Mouse (Mus musculus) gastrocnemius, postnatal 36 days (tissue): ENCODE results near the gene Tmem165. TPM values are rescaled to one million over a fixed set of nuclear protein-coding genes. Genes with fewer than 3 reads are reported as not detected.

Experiments used
- DNase-seq, 2 experiments: peaks; one replicate each; pipeline ENCODE4 v3.0.0; 2022
- intact Hi-C: fragments of 180-260 bp; cut with DNase I; formaldehyde crosslinking; loops from one replicate; pipeline ENCODE4 v1.15.1; 2025
- total RNA-seq, 2 experiments: library from RNA; stranded (reverse); gene quantifications; 2 replicates each; pipeline ENCODE4 v1.2.3; 2021

Gene Tmem165
- total RNA-seq, 2 experiments from 2014 or later: 13.8 to 17.0 TPM

DNA sequence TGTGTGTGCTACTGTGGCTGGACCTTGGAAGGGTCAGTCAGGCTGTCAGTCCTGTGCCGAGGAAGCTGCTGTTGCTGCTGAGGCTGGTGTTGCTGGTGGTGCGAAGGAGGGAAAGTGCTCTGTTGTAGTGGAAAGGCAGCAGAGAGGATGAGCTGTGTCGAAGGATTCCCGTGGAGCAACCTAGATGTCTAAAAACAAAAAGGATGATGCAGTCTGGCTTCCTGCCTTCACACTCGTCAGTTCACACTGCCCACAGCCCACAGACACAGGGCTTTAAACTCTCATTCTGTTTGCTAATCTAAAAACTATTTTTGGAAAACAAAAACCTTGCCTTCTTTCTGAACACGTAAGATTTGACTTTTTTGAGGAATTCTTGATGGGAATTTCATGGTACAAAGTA is 33.0 kb downstream of the Tmem165 start:
- intact Hi-C loops: no loop called here

DNA sequence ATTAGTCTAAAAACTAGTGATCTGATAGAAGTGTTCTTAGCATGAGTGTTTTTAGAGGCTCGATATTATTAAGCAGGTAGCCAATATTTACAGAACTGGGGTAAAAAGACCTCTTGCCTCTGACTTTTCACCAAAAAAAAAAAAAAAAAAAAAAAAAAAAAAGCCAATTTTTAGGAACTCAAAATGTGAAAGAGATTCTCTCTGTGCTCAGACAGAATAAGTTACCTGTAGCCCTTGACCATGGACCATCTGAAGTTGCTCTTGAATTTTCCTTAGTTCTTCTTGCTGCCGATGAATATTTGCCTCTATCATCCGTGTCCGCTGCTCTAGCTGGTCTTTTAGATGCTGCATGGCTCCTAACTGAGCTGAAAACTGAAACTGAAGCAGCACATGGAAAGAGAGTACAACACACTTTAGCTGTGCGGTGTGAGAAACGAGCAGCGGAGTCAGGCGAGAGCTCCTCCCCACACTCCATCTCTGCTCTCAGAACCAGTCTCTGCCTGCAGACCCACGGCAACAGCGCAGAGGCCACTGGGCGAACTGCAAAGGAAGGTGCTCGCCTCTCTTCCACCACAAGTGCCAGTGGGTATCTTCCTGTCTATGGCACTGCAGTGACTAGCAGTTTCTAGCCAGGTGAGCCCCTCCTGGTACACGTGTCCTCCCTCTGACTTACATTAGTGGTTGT is 47.6 kb downstream of the Tmem165 start:
- intact Hi-C loops: no loop called here
- no peak for DNase-seq

More for the DNA sequence above, 33.0 kb downstream of the Tmem165 start:
- no peak for DNase-seq

DNA sequence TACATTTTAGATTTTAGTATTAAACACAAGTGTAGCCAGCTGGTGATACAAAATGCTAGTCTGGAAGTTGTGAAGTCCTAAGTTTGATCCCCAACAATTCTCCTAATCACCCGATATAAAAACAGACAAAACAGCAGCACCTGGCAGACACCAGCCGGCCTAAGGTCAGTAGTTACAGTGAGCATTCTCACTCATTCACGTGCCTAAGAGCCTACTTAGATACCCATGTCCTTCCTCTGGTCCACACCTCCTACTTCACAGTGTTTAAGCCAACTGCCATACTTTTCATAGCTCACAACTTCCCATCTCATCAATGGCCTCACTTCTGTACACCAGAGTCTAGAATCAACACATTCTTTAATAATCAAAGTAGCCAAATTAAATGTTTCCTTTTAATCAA is 59.6 kb downstream of the Tmem165 start:
- DNase-seq: no peak
- intact Hi-C loops: no loop called here

DNA sequence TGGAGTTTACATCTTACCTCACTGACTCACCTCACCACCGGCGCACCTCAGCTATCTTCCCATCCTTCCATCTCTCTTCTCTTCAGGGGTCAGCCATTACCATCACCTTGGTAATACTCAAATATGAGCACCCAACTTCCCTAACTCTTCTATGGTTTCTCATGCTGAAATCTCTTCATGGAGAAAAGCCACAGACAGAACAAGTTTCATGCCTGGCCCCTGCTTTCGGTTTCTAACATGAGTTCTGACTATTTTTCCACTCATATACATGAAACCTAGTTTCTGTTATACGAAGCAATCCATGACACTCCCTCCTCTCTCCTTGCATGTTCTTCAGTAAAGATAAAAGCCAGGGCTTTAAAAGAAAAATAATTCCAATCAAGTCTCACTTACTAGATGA is 60.2 kb downstream of the Tmem165 start:
- intact Hi-C loops: no loop called here

DNA sequence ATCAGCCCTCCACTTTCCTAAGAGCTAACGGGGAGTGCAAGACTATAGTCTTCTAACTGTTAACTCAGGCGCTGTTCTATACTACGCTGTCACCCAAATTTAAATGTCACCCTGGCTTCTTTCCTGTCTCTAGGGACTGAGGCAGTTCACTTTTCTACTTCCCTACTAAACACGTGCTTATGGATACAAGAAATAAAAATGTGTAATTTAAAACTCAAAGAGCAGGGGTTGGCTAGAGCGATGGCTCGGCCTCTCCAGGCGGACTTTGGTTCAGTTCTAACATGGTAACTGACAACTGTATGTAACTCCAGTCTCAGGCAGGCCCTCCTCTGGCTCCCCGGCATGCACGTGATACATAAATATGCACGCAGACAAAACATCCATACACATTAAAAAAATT is 60.8 kb downstream of the Tmem165 start:
- intact Hi-C loops: no loop called here
- DNase-seq: no peak

More for the DNA sequence above, 60.2 kb downstream of the Tmem165 start:
- no peak for DNase-seq

DNA sequence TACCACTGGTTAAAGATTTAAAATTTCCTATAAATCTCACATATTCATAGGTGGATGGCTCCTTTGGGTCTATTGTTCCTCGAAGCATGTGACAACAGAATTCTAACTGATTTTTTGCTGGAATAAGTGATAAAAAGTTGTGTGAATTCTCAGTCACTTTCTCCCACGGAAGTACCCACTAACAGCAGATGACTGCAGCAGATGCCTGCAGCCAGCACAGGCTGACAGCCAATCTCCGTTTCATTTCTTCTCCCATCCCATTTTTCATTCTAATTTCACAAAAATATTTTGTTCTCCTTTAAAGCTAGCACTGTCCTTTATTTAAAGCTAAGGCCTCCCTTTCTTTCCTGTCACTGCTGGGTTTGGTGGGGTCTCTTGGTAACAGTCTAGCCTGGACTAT is 61.7 kb downstream of the Tmem165 start:
- DNase-seq: no peak
- intact Hi-C loops: no loop called here

DNA sequence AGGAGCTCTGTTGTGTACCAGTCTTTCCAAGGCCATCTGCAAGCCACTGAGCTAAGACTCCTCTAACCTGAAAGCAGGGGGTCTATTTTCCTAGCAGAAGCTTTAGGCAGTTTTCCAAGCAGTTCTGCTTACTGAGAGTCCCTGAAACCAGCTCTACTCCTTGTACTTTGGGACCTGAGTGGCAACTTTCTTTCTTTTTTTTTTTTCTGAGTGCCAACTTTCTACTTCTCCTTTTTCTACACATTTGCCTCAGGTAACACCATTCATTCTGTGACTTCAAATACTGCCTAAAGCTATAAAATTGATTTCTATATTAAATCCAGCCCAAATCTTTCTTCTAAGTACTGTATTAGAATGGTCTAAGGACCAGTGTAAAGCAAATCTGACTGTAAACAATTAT is 62.9 kb downstream of the Tmem165 start:
- intact Hi-C loops: no loop called here
- DNase-seq: no peak

DNA sequence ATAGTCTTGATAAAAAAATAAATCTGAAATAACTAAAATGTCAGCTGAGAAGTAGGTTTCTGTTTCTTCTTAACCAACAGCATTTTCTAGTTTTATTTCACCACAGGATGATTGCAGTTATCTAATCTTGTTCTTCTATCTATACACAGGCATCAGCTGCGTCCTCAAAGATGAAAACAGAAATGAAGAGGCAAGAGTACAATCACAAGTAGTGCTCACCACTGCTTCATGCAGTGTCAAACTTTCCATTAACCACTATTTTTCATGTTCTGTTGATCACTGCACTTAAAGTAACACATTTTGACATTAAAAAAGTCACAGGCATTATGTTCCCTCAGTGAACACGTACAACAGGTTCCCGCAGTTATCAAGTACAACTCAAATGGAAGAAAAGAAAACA is 67.3 kb downstream of the Tmem165 start:
- intact Hi-C loops: no loop called here
- no peak for DNase-seq

Other genes starting within 250 kb of the Tmem165 start
- gene Kdr, start 205.4 kb upstream of the Tmem165 start, total RNA-seq: 10 to 100 TPM; 12.6 to 16.0 TPM
- gene Srd5a3, start 43.6 kb upstream of the Tmem165 start, total RNA-seq: 1 to 10 TPM; 3.0 to 3.5 TPM
- 10 to 100 TPM; 14.8 to 15.1 TPM for gene Clock, start 120.9 kb downstream of the Tmem165 start, total RNA-seq
- not detected for gene Pdcl2, start 147.3 kb downstream of the Tmem165 start, total RNA-seq
- not detected for gene Nmu, start 179.9 kb downstream of the Tmem165 start, total RNA-seq